Mouse (Mus musculus) yolk sac, embryonic 10.5 days (tissue): Measurements from ENCODE around the gene Txnrd1.

Experiments used
- DNase-seq: peaks from one replicate; pipeline ENCODE4 v3.0.0-alpha.2; 2017; ENCODE audit warnings: low spot score

Gene Txnrd1

GRCm38 (mm10) chr10:82817936-82818335 is 15.8 kb upstream of the Txnrd1 start:
- DNase-seq = no peak

DNA sequence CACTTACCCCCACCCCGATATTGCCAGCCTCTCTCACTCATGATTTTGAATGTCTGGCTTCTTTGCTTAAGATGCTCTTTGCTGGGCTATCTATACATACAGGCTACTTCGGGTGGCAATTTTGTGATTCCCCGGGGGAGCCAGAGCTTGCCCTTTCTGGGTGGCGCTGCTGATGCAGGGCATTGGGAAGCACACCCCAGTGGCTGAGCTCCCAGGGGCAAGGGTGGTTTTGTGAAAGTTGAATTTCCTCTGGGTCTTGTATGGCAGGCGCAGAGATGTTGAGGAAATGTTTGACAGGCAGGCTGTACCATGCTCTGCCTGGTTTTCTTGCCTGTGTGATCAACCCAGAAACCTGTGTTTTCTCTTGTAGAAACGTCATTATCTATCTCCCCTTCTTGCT is 15.1 kb upstream of the Txnrd1 start:
- no peak for DNase-seq

DNA sequence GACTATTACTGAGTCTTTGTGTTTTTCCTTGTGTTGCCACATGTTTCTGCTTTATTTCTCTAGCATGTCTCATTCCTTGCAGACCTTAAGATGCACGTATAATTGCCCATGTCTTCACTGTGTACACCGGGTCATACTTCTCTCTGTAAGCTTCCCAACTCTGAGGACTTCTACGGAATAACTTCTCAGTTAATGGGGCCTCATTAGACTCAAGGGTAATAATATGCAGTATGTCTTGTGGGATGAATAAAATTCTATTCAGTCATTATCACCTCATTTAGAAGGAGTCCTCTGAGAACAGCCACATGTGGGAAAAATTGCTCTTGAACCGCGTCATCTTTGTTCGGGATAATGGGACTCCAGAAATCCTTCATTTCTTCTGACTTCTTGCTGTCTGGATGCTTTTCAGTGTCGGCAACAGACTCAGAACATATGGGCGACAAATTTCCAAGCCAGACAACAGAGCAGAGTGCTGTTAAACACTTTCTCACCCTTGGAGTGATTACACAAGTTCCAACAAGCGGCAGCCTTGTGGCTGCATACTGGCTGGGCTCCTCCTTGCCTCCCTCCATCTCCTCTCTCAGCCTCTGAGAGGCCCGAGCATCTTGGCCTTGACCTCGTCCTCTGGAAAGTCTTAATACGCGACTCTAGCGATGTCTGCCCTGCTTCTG is 10.5 kb upstream of the Txnrd1 start:
- DNase-seq = no peak

DNA sequence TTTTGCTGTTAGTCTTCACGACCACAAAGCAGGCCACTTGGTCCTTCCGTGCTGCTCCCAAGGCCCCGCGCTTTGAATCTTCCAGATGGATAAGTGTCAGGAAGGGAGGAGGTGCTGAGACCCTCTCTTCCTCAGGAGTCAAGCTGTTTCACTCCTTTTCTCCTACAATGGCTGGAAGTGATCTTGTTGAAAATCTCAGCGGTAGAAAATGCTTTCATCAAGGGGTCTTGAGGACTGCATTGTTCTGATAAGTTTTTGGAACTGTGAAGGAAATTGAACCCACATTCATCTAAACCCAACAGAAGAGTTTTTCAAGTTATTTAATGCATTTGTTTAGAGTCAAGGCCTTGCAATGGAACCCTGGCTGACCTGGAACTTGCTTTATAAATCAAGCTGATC is 10.0 kb upstream of the Txnrd1 start:
- DNase-seq = no peak

- no peak for DNase-seq
Measured at GRCm38 (mm10) chr10:82824541-82824940, 9.2 kb upstream of the Txnrd1 start.

DNA sequence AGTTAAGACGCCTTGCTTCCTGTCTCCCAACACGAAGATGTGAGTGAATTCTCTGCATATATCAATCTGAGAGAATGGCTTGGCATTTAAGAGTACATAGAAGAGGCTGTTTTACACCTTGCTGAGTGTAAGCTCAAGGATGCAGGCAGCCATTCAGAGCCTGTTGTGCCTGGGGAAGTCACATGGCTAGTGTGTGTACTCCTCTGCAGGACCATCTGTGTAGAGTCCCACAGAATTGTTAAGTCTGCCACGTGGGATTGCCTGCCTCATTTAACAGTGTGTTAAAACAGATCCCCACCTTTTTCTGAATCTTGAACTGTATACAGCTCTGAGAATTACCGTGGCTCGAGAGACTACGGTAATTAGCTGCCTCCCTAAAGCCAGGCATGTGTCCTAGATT is 7.2 kb upstream of the Txnrd1 start:
- no peak for DNase-seq

GRCm38 (mm10) chr10:82835898-82836297 is 2.1 kb downstream of the Txnrd1 start:
- no peak for DNase-seq

GRCm38 (mm10) chr10:82838390-82838789 is 4.6 kb downstream of the Txnrd1 start:
- peak; percentile 54 for DNase-seq

DNA sequence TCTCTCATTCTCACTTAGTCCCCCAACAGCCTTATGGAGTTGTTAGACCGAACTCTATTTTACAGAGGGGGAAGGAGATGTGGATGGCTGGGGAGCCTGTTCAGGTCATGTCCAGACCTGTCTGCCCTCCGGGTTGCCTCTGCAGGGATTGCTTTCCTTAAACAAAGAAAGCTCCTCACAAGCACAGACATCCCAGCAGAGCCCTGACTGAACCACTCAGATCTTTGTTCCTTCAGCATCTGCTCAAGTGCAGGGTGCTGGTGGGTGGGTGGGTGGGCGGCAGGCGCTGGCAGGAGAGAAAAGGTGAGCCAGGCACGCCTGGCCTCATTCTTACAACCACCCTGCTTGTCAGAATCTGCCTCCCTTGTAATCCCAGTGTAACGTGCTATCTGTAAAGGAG is 10.3 kb downstream of the Txnrd1 start:
- DNase-seq = no peak

GRCm38 (mm10) chr10:82844731-82845130 is 11.0 kb downstream of the Txnrd1 start:
- DNase-seq = no peak

DNA sequence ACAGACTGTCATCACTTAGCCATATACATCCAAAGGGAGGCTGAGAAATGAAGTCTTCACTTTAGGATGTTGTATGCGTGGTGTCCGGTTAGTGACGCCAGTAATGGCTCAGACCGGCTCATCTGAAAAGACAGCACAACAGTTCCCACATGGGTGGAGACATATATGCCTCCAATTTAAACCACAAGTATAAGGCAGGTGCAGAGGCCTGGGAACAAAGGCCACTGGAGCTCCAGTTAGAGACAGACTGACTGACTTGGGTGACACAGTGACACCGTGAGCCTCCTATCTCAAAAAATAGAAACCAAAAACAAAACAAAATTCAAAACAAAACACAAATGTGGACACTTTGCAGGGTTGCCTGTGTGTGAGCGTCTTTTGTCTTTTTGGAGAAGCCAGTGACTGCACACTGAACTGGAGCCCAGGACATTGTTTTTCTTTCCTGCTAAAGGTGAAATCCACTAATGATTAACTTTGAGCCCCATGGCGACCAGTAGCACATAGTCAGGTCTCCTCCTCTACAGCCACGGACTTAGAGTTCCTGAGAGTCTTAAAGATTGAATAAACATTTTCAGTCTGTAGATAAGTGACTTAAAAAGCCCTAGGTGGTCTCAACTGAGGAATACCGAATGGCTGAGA is 14.2 kb downstream of the Txnrd1 start:
- DNase-seq = peak; percentile 64

DNA sequence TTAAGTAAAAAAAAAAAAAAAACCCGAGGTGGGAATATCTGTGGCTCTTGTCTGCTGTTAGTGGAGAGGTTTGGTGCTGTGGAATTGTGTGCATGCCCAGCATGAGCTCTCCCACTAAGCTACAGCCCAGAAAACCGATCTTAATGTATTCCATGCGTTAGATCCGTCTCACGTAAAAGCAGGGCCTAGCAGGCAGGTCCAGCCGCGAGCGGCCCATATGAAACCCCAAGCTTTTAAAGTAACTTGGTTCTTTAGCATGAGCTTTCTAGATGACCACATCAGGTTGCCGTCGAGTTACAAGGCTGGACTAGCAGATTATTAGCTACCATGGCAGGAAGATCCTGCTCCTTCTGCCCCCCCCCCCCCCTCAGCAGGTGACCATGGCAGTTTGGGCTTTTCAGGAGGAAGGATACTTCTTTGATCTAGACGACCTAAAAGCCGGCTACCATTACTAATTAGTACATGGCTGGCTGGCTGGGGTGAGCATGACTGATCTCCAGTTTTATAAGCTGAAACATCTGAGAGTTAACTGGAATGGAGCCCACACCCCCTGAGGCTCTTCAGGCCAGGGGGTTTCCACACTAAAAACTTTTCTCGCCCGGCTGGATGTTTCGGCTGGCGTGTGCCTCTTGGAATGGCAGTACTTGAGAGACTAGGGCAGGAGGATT is 16.1 kb downstream of the Txnrd1 start:
- no peak for DNase-seq

DNA sequence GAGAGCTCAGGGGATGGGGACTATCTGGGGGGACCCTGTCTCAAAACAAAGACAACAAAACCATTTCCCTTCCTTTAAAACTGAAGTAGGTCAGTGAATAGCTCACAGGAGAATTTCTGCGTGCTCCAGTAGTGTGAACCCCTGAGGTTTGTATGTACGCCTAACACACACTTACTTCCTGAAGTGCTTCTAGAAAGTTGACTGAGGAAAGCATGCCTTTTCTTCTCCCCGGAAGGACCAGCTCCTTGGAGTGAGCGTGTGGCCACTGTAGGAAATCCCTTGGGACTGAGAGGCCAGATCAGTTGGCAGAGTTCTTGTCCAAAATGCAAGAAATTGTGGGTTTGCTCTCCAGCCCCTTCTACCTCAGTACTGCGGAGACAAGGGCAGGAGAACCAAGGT is 16.6 kb downstream of the Txnrd1 start:
- DNase-seq = no peak

DNA sequence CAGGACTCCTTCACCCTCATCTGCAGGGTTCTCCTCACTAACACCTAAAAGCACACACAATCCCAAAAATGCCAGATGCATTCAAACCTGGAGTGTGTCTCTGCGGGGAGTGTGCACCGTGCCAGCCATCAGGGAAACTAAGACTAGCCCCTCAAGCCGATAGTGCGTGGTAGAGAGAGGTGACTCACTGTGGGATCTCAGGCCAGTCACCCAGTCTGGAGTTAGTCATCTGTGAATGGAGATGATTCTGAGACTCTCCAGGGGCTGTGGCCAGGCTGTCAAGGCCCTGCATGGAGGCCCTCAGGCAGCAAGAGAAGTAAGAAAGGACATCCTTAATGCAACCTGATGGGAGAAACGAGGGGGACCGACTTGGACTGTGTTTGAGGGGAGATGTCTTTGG is 18.0 kb downstream of the Txnrd1 start:
- no peak for DNase-seq

DNA sequence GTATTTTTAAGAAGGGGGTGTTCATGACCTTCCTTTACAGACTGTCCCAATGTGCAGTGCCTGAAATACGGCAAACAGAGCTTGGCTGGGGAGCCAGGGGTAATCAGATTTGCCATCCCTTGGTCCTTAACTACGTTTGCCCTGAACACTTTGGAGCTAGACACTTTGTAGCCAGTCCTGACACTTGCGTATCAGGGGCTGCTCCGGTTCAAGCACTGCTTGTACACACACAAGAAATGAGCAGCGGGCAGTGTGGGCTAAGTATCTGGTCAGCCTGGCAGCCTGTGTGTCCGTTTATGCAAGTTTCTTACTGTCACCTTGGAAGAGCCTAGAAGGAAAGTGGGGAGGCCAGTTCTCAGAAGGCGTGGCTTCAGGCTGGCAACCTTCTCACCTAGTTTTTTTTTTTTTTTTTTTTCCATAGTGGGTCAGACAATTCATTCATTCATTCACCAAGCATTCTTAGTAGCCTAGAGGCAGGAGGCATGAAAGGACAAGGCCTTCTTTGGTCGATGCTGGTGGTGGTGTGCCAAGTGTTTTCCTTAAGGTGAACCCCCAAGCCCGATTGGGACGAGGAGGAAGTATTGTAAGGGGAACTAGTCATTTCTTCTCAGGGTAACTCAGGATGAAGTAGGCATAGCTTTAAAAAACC is 24.4 kb downstream of the Txnrd1 start:
- DNase-seq = no peak

DNA sequence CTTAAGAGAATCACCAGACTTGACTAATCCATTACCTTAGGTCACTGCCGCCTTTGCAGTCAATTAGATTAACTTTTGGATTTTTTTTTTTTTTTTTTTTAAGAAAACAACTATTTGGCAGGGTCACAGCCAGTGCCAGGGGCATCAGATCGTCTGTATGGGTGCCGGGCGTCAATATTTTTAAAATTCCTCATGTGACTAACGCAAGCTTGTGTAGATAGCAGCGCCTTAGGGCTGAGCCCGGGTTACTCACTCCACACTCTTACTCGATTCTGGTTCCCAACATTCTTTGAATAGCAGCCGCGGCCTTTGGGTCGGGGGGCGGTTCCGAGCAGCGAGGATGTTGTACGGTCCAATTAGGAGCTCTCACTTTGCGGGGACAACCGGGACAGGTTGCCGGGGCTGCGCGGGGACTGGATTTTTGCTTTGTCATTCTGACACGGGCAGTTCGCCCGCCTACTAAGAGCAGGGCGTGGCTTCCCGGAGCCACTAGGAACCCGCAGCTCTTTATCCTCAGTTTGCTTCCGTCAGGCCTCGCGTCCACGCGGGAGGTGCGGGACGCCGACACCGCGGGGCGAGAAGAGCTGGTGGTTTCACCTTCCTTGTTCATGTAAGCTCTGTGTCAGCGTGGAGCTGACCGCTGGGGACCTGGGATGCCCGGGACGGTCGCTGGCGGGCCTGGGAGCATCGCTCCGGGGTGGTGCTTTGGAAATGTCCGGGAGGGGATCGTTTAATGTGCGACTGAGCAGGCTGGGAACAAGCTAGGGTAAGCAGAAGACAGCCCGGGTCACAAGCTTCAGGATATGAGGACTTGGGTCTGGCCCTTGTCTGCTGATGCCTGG is 25.2 kb downstream of the Txnrd1 start:
- peak; percentile 95 for DNase-seq

- DNase-seq = peak; percentile 73
Measured at GRCm38 (mm10) chr10:82859533-82859915, 25.8 kb downstream of the Txnrd1 start.

GRCm38 (mm10) chr10:82860181-82860928 is 26.6 kb downstream of the Txnrd1 start:
- peak; percentile 86 for DNase-seq

DNA sequence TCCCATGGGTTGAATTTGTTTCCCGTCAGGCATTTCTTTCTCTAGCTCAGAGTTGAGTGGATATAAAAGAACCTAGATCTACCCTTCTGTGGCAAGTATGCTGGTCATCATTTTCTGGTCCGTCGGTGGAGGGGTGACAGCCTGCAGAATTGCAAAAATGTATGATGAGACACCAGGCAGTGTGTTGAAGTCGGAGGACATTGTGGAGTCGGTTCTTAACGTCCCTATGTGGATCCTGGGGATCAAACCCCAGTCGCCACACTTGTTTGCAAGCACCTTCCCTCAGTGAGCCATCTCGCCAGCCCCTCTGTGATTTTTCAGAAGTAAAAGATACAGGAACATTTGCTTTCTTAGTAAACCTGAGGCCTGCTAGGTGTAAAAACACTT is 27.2 kb downstream of the Txnrd1 start:
- no peak for DNase-seq

- no peak for DNase-seq
Measured at GRCm38 (mm10) chr10:82863106-82863680, 29.4 kb downstream of the Txnrd1 start.

- DNase-seq = no peak
Measured at GRCm38 (mm10) chr10:82863827-82864226, 30.1 kb downstream of the Txnrd1 start.
